Mouse (Mus musculus) hindbrain, embryonic 13.5 days (tissue): ENCODE data around the gene Nxnl1. TPM values are rescaled to one million over a fixed set of nuclear protein-coding genes. Genes with fewer than 3 reads are reported as not detected.
A peak's percentile ranks its signal among the peaks of the same experiment; 100 is the strongest.

Source experiments
- ATAC-seq: fragments of 200-750 bp; cut with Nextera tagmentation; 2 replicates; pipeline ENCODE4 v1.8.0; 2017; ENCODE audit warnings: moderate TSS enrichment; ENCODE audit not compliant: low FRiP score
- H3K27ac ChIP-seq: fragments of 300-500 bp; sonication (generic); 2 replicates; pipeline ENCODE4 v1.5.1; 2015; ENCODE audit warnings: inconsistent platforms, mild to moderate bottlenecking, moderate library complexity
- H3K27me3 ChIP-seq: fragments of 300-500 bp; sonication (generic); 2 replicates; pipeline ENCODE4 v1.6.1; 2015; ENCODE audit warnings: mild to moderate bottlenecking, inconsistent platforms
- H3K36me3 ChIP-seq: fragments of 300-500 bp; sonication (generic); 2 replicates; pipeline ENCODE4 v1.6.1; 2015; ENCODE audit warnings: mild to moderate bottlenecking, inconsistent platforms
- H3K4me1 ChIP-seq: fragments of 300-500 bp; sonication (generic); replicated peaks from 2 replicates; pipeline ENCODE4 v1.6.1; 2015; ENCODE audit warnings: inconsistent platforms
- H3K4me2 ChIP-seq: fragments of 300-500 bp; sonication (generic); 2 replicates; pipeline ENCODE4 v1.6.1; 2015; ENCODE audit warnings: inconsistent platforms, mild to moderate bottlenecking, moderate library complexity
- H3K4me3 ChIP-seq: fragments of 300-500 bp; sonication (generic); 2 replicates; pipeline ENCODE4 v1.5.1; 2015; ENCODE audit warnings: mild to moderate bottlenecking, inconsistent platforms
- H3K9ac ChIP-seq: fragments of 300-500 bp; sonication (generic); 2 replicates; pipeline ENCODE4 v1.6.1; 2015; ENCODE audit warnings: mild to moderate bottlenecking, inconsistent platforms
- H3K9me3 ChIP-seq: fragments of 300-500 bp; sonication (generic); 2 replicates; pipeline ENCODE4 v1.6.1; 2016; ENCODE audit warnings: inconsistent platforms
- WGBS: fragments of 180-500 bp; shearing (Covaris S2); methylation state at CpG from one replicate; pipeline ENCODE4 v1.1.7; 2015; 5-methylcytosine and 5-hydroxymethylcytosine counted together
- polyA plus RNA-seq: library from polyadenylated mRNA; unstranded; fragments of >200 nt; fragmentation: Nextera tagmentation; extraction: Ambion mirVana; gene quantifications from 2 replicates; pipeline ENCODE4 v1.2.1, GENCODE M21; 2015

Nxnl1 gene
- polyA plus RNA-seq = not detected in 2 replicates

- no peak within 1 kb of the TSS for H3K4me3 ChIP-seq
- H3K4me2 ChIP-seq = no peak within 1 kb of the TSS
- no peak within 1 kb of the TSS for H3K9ac ChIP-seq
- H3K27me3 ChIP-seq = peaks cover 64% of the 10 kb centered on the region
- H3K4me1 ChIP-seq = peaks cover 27% of the 10 kb centered on the region
- no peaks in the 10 kb centered on the region for H3K36me3 ChIP-seq
- no peak for ATAC-seq
- H3K9me3 ChIP-seq = 0 out of 2 replicates have a peak, but pooled peaks cover 4% of the 10 kb centered on the region
- no peak within 1 kb of the TSS for H3K27ac ChIP-seq
- WGBS = 59% methylated on average over 3 of the region's 3 CpGs
Measured at GRCm38 (mm10) chr8:71566501-71566900, at the start of gene Nxnl1. TSS of gene Nxnl1 (minus strand) at chr8:71566601.

GRCm38 (mm10) chr8:71613418-71613817 lies 47.0 kb upstream of the Nxnl1 start:
- Histone ChIP-seq H3K27ac (no peak overlapping the region), H3K9me3 (no peaks in the 10 kb centered on the region), H3K36me3 (peaks cover 47% of the 10 kb centered on the region), H3K4me1 (peaks cover 15% of the 10 kb centered on the region), H3K4me3 (no peak overlapping the region), H3K4me2 (no peak overlapping the region), H3K9ac (no peak overlapping the region), H3K27me3 (no peaks in the 10 kb centered on the region)
- ATAC-seq = no peak
- 63% methylated on average over 4 of the region's 4 CpGs for WGBS

- Histone ChIP-seq H3K27me3 (no peaks in the 10 kb centered on the region), H3K27ac (no peak overlapping the region), H3K4me3 (peak overlapping the region; percentile 85), H3K4me2 (peak overlapping the region; percentile 70), H3K36me3 (peaks cover 34% of the 10 kb centered on the region), H3K9me3 (no peaks in the 10 kb centered on the region), H3K9ac (peak overlapping the region; percentile 90), H3K4me1 (peaks cover 15% of the 10 kb centered on the region)
- ATAC-seq = no peak
- WGBS = 36% methylated on average over 5 of the region's 5 CpGs
Measured at GRCm38 (mm10) chr8:71612141-71612540, 45.7 kb upstream of the Nxnl1 start.

GRCm38 (mm10) chr8:71610822-71611651 lies 44.6 kb upstream of the Nxnl1 start, which contains the start of gene Colgalt1:
TSS of gene Colgalt1 (plus strand) at chr8:71610998.
- Histone ChIP-seq H3K27ac (peak within 1 kb of the TSS; percentile 94), H3K9ac (peak within 1 kb of the TSS; percentile 90), H3K4me1 (peaks cover 15% of the 10 kb centered on the region), H3K4me3 (peak within 1 kb of the TSS; percentile 85), H3K36me3 (peaks cover 24% of the 10 kb centered on the region), H3K4me2 (peak within 1 kb of the TSS; percentile 70), H3K27me3 (no peaks in the 10 kb centered on the region), H3K9me3 (no peaks in the 10 kb centered on the region)
- WGBS = 0% methylated on average over 82 of the region's 82 CpGs
- peak; percentile 99 for ATAC-seq

GRCm38 (mm10) chr8:71604021-71604420 lies 37.6 kb upstream of the Nxnl1 start:
- WGBS = 50% methylated on average over 7 of the region's 7 CpGs
- no peak overlapping the region for H3K27ac ChIP-seq
- peaks cover 56% of the 10 kb centered on the region for H3K27me3 ChIP-seq
- H3K4me2 ChIP-seq = no peak overlapping the region
- no peaks in the 10 kb centered on the region for H3K9me3 ChIP-seq
- H3K36me3 ChIP-seq = peaks cover 10% of the 10 kb centered on the region
- H3K4me3 ChIP-seq = 0 out of 2 replicates have a peak overlapping the region, but pooled peaks have one; percentile 34
- ATAC-seq = no peak
- peaks cover 18% of the 10 kb centered on the region for H3K4me1 ChIP-seq
- H3K9ac ChIP-seq = peak overlapping the region; percentile 29; the same call in 1 of the 2 replicates

- H3K4me3 ChIP-seq = peak overlapping the region; percentile 34
- H3K9me3 ChIP-seq = no peaks in the 10 kb centered on the region
- H3K4me1 ChIP-seq = peaks cover 18% of the 10 kb centered on the region
- H3K9ac ChIP-seq = peak overlapping the region; percentile 64
- WGBS = under 1% methylated on average over 32 of the region's 32 CpGs
- H3K36me3 ChIP-seq = peaks cover 12% of the 10 kb centered on the region
- peak; percentile 69 for ATAC-seq
- peak overlapping the region; percentile 55 for H3K4me2 ChIP-seq
- peaks cover 56% of the 10 kb centered on the region for H3K27me3 ChIP-seq
- peak overlapping the region; percentile 31; the same call in 1 of the 2 replicates for H3K27ac ChIP-seq
Measured at GRCm38 (mm10) chr8:71602666-71603334, 36.4 kb upstream of the Nxnl1 start.

GRCm38 (mm10) chr8:71601939-71602665 lies 35.7 kb upstream of the Nxnl1 start:
- peaks cover 12% of the 10 kb centered on the region for H3K36me3 ChIP-seq
- peak overlapping the region; percentile 31; the same call in 1 of the 2 replicates for H3K27ac ChIP-seq
- peaks cover 21% of the 10 kb centered on the region for H3K4me1 ChIP-seq
- H3K4me2 ChIP-seq = peak overlapping the region; percentile 55
- peak; percentile 7 for ATAC-seq
- H3K9me3 ChIP-seq = no peaks in the 10 kb centered on the region
- peak overlapping the region; percentile 34 for H3K4me3 ChIP-seq
- WGBS = 2% methylated on average over 65 of the region's 65 CpGs
- H3K27me3 ChIP-seq = peaks cover 56% of the 10 kb centered on the region
- peak overlapping the region; percentile 64 for H3K9ac ChIP-seq

- no peak overlapping the region for H3K4me2 ChIP-seq
Measured at GRCm38 (mm10) chr8:71598841-71599240, 32.4 kb upstream of the Nxnl1 start.

GRCm38 (mm10) chr8:71598375-71598774 lies 32.0 kb upstream of the Nxnl1 start:
- H3K27me3 ChIP-seq = peaks cover 36% of the 10 kb centered on the region
- no peak overlapping the region for H3K4me3 ChIP-seq
- H3K4me2 ChIP-seq = no peak overlapping the region
- no peak overlapping the region for H3K9ac ChIP-seq
- H3K4me1 ChIP-seq = peaks cover 40% of the 10 kb centered on the region
- H3K36me3 ChIP-seq = peaks cover 25% of the 10 kb centered on the region
- no peak overlapping the region for H3K27ac ChIP-seq
- no peaks in the 10 kb centered on the region for H3K9me3 ChIP-seq
- ATAC-seq = no peak

More at GRCm38 (mm10) chr8:71598841-71599240, 32.4 kb upstream of the Nxnl1 start:
- Histone ChIP-seq H3K27me3 (peaks cover 41% of the 10 kb centered on the region), H3K36me3 (peaks cover 24% of the 10 kb centered on the region), H3K4me1 (peaks cover 37% of the 10 kb centered on the region), H3K4me3 (no peak overlapping the region), H3K27ac (no peak overlapping the region), H3K9me3 (no peaks in the 10 kb centered on the region), H3K9ac (no peak overlapping the region)
- ATAC-seq = no peak
- 96% methylated on average over 5 of the region's 5 CpGs for WGBS

GRCm38 (mm10) chr8:71597451-71597850 lies 31.1 kb upstream of the Nxnl1 start, which contains the start of gene Fam129c:
TSS of gene Fam129c (plus strand) at chr8:71597648.
- Histone ChIP-seq H3K9me3 (no peaks in the 10 kb centered on the region), H3K27me3 (peaks cover 27% of the 10 kb centered on the region), H3K27ac (no peak within 1 kb of the TSS), H3K4me3 (no peak within 1 kb of the TSS), H3K9ac (peak within 1 kb of the TSS; percentile 21; the same call in 1 of the 2 replicates), H3K4me2 (no peak within 1 kb of the TSS), H3K4me1 (peaks cover 39% of the 10 kb centered on the region), H3K36me3 (peaks cover 25% of the 10 kb centered on the region)
- no peak for ATAC-seq
- 58% methylated on average over 3 of the region's 3 CpGs for WGBS

GRCm38 (mm10) chr8:71596798-71597197 lies 30.4 kb upstream of the Nxnl1 start:
- no peak overlapping the region for H3K4me2 ChIP-seq
- H3K36me3 ChIP-seq = peaks cover 25% of the 10 kb centered on the region
- no peak for ATAC-seq
- no peaks in the 10 kb centered on the region for H3K9me3 ChIP-seq
- peaks cover 20% of the 10 kb centered on the region for H3K27me3 ChIP-seq
- no peak overlapping the region for H3K9ac ChIP-seq
- no peak overlapping the region for H3K4me3 ChIP-seq
- no peak overlapping the region for H3K27ac ChIP-seq
- H3K4me1 ChIP-seq = peaks cover 33% of the 10 kb centered on the region
- 88% methylated on average over 4 of the region's 4 CpGs for WGBS
